Mouse (Mus musculus) CD8-positive naive resting alpha-beta T cell, adult 2 months (primary cell): Measurements from ENCODE around the gene Tnfsf12.
A peak's percentile ranks its signal among the peaks of the same experiment; 100 is the strongest.
"Not testable (repeated sequence)": the region's sequence is repeated elsewhere in the genome, so short reads cannot be mapped to it uniquely, and the experiment has no call there.

ENCODE experiments used
- DNase-seq, 2 experiments: peaks; one replicate each; pipeline ENCODE4 v3.0.0; 2022; ENCODE audit warnings: low read depth in 2 of 2, low spot score in 2 of 2

The Tnfsf12 gene

GRCm38 (mm10) chr11:69695361-69696181 is at the start of gene Tnfsf12, which contains the start of gene Tnfsfm13:
Gene Tnfsf12 (minus strand): TSS chr11:69695849.
Gene Tnfsfm13 (minus strand): TSS chr11:69696098.
- DNase-seq = no peak

DNA sequence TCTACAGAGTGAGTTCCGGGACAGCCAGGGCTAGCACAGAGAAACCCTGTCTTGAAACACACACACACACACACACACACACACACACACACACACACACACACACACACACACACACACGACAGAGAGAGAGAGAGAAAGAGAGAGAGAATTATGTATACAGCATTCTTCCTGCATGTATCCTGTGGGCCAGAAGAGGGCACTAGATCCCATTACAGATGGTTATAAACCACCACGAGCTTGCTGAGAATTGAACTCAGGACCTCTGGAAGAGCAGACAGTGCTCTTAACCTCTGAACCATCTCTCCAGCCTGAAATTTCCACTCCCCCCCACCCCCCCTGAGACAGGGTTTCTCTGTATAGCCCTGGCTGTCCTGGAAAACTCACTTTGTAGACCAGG is 35.8 kb upstream of the Tnfsf12 start:
- DNase-seq = not testable (repeated sequence)

- peak; percentile 63 to 75 for DNase-seq
Measured at GRCm38 (mm10) chr11:69729063-69729462, 33.4 kb upstream of the Tnfsf12 start.

DNA sequence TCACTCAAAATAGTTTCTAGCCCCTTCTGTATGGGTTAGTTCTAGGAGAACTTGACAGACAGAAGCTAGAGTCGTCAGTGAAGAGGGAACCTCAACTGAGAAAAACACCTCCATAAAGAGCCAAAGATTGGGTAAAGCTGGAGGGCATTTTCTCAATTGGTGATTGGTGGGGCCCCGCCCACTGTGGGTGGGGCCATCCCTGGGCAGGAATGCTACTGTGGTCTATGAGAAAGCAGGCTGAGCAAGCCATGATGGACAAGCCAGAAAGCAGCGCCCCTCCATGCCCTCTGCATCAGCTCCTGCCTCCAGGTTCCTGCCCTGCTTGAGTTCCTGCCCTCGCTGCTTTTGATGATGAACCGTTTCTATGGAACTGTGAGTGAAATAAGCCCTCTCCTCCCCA is 30.3 kb upstream of the Tnfsf12 start:
- DNase-seq = no peak

- DNase-seq = no peak
Measured at GRCm38 (mm10) chr11:69723074-69723473, 27.4 kb upstream of the Tnfsf12 start.

DNA sequence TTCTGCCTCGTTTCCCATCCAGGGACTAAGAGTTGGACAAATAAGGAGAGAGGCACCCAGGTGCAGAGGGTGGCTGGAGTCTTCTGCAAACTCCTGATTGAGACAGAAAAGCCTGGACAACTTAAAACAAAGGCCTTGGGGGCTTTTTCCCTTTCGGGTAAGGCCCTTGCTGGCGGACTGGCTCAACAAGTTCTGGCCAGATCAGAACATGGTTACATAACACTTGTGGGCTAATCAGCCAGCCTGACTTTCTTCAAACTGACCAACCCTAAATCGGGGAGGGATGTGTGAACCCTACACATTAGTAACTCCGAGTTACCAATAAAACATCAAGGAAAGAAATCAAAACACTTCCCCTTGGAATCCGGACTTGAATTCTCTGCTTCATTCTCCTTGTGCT is 25.2 kb upstream of the Tnfsf12 start:
- DNase-seq = no peak

- no peak for DNase-seq
Measured at GRCm38 (mm10) chr11:69719423-69719822, 23.8 kb upstream of the Tnfsf12 start.

GRCm38 (mm10) chr11:69718661-69719060 is 23.0 kb upstream of the Tnfsf12 start:
- DNase-seq = no peak

- no peak for DNase-seq
Measured at GRCm38 (mm10) chr11:69716953-69717352, 21.3 kb upstream of the Tnfsf12 start.

DNA sequence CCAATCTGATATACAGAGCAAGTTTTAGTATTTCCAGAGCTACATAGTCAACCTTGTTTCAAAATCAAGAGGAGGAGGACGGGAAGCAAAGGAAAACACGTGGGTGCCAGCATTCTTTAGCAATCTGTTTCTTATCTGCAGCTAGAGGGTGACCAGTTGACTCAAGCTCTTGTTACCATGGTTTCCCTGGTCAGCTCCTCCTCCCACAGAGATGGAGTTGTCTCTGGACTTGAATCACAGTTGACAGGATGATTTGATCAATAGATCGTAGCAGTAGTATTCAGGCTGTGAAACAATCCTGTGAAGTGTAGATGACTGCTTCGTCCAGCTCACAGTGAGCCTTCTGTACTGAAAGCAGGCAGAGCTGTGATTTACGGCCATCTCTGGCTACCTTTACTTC is 20.3 kb upstream of the Tnfsf12 start:
- DNase-seq = no peak

DNA sequence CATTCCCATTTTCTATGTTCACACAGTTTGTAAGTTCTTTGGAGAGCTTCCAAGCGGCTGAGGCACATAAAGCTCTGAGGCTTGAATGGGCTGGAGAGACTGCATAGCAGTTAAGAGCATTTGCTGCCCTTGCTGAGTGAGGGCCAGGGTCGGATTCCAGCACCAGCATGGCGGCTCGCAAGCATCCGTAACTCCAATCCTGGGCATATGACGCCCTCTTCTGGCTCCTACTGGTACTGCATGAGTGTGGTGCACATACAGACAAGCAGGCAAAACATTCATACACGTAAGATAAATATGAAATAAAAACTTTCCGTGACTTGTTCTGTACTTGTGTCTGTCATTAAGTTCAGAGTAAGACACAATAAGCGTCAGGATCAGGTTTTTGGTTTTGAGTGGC is 19.8 kb upstream of the Tnfsf12 start:
- peak; percentile 11 to 24 for DNase-seq

DNA sequence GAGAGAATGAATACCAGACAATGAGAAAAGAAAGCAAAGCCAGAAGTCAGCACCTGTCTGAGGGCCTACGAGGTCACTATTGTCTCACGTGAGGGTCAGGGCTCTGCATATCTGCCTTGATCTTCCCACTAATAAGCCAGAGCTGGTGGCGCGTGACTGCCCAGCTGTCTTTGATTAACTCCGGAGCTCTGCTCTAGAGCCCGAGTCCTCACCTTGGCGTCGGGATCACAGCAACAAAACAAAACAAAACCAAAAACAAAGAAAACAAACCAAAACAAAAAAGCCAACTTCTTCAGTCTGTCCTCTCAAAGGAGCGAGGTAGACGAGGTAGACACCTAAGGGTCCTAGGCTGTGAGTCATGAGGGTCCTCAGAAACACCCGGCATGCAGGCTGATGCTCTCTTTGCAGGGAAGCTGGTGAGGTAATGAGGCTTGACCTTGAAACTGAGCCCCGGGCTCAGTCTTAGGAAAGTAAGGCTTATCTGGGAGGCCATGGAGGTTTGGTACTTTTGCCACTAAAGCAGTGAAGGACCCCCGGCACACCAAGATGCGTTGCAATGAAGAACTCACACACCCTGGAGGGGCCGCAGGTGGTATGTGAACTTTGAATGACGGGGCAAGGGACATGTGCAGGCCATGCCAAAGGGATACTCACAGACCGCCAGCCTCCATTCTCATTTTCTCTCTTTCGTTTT is 19.1 kb upstream of the Tnfsf12 start:
- DNase-seq = no peak

DNA sequence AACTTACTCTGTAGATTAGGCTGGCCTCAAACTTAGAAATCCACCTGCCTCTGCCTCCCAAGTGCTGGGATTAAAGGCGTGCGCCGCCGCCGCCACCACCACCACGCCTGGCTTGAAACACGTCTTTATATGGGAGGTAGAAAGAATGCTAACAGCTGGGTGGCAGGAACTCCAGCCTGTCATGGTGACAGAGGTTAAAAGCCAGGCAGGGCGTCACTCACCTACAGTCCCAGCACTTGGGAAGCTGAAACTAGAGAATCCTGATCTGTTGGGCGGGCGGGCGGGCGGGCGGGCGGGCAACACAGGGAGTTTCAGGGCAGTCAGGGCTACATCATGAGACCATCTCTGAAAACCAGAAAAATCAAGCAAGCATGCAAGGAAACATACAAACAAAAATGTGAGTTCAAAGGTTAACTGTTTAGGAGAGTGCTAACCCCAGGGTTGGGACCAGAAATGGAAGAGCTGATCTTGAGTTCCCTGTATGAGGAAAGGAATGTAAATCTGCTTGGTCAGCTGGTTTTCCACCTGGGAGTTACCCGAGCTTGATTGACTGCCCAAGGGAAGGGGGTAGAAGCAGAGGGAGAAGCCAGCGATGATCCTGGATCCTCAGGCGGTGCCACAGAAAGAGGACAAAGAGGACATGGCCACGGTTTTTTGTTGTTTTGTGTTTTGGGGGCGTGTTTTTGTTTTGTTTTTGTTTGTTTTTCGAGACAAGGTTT is 17.5 kb upstream of the Tnfsf12 start:
- no peak for DNase-seq

DNA sequence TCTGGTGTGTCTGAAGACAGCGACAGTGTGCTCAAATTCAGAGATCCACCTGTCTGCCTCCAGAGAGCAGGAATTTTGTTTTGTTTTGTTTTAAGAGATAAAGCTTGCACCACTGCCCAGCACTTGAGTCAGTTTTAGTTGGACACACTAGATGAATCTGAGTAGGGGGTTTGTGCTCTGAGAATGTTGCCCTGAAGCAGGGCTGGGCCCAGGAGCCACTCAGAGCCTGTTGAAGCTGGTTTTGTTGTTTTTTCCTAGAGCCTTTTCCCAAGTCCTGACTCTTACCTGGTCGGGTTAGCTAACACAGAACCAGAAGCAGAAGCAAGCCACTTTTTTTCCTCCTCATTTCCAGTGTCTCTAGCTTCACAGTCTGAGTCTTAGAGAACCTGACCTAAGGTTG is 15.4 kb upstream of the Tnfsf12 start:
- no peak for DNase-seq

DNA sequence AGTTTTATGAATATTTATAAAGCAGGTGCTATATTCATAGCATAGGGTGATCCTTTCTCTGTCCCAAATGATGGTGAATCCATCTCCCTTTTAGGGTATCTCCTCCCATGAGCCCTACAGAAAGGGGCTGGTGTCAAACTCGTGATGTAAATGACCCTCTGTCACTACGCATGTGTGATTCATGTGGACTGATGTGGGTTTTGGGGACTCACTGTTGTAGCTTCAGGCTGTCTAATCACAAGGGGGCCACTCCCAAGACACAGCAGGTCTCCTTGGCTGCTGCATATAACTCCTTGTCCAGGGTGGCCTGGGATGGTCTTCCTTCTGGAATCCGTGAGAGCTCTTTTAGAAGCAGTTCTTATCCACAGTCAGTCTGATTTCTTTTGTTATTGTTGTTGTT is 14.8 kb upstream of the Tnfsf12 start:
- DNase-seq = no peak

- DNase-seq = no peak
Measured at GRCm38 (mm10) chr11:69709554-69710446, 14.2 kb upstream of the Tnfsf12 start.

DNA sequence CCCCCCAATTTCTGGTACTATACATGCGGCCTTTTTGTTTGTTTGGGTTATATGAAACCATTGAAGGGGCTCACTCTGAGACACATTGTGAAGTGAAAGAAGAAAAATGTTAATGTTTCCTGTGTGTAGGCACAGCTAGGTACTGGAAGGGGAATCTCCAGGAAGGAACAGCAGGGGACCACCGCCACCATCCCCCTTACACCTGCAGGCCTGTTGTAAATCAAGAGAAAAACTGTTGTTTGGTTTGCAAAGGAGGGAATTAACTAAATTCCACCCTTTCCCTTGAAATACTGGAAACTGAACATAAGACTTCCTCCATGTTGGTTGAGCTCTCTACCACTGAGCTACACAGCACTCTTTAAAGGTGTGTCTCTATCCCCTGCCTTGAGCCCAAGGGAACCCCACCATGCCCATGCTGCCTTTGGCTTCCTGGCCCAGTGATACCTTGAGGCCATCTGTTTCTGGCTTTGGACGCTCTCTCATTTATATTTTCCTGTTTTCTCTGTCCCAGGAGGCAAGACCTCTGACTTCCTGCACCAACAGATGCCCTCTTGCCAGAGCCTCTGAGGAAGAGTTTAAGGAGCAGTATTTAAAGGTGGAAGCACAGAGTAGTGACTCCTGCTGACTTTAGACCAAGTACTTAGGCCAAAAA is 13.1 kb upstream of the Tnfsf12 start:
- DNase-seq = no peak

GRCm38 (mm10) chr11:69707873-69708381 is 12.3 kb upstream of the Tnfsf12 start:
- DNase-seq = no peak

DNA sequence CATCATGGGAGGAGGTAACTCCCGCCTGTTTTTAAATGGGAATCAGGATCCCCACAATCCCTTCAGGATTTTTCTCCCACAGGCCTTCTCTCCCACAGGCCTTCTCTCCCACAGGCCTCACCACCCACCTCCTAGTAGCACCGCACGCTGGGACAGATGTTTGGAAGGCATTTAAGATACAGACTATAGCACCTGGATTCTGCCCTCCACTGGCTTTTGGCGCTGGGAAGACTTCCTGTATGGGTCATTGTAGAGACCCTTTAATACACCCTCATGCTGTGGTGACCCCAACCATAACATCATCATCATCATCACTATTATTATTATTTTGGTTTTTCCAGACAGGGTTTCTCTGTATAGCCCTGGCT is 11.8 kb upstream of the Tnfsf12 start:
- DNase-seq = no peak

GRCm38 (mm10) chr11:69706775-69707479 is 11.3 kb upstream of the Tnfsf12 start:
- no peak for DNase-seq
